Mouse (Mus musculus): Measurements from ENCODE around the gene Tfcp2l1. TPM values are rescaled to one million over a fixed set of nuclear protein-coding genes. Genes with fewer than 3 reads are reported as not detected.
"Not testable (repeated sequence)": the region's sequence is repeated elsewhere in the genome, so short reads cannot be mapped to it uniquely, and the experiment has no call there.

Tfcp2l1 gene
- polyA plus RNA-seq (2017; shearing (Covaris generic)): under 1 TPM; 0.05 to 0.10 (median 0.07) TPM

- no peak for ATAC-seq
These were observed at the start of gene Tfcp2l1 for GRCm38 (mm10) chr1:118627781-118628464. Gene Tfcp2l1, plus strand, starts transcription at chr1:118627945.

GRCm38 (mm10) chr1:118580174-118580702, 47.5 kb upstream of the Tfcp2l1 start:
- no peak for ATAC-seq

DNA sequence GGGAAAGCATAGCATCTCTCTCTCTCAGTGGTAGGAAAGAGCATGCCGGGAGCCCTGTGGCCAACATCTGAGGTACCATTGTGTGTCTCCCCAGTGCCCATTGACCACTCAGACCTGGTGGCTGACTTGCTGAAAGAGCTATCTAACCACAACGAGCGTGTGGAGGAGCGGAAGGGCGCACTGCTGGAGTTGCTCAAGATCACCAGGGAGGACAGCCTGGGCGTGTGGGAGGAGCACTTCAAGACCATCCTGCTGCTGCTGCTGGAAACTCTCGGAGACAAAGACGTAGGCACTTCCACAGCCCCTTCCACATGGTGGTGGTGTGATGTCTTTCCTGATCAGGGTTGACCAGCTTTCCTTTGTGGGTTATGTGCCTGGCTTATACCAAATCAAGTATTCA, 46.6 kb upstream of the Tfcp2l1 start:
- ATAC-seq: no peak

DNA sequence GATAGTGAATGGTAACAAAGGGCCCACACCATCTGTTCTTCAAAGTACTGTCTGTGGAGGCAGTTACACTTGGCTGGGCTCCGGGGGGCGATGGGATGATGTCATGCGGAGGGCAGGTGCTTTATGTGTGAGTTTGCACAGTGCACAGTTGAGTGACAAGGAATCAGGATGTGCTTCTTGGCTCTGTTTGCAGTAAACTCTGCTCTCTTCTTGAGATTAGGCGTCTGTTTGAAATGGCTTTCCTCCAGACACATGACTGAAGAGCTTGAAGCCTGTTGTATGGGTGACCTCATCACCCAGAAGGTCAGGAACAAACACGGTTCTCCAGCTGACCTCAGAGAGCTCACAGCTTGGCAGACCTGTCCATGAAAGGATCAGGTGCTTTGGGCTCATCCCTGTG, 38.0 kb upstream of the Tfcp2l1 start:
- ATAC-seq: no peak

- ATAC-seq: no peak
These were observed 34.8 kb upstream of the Tfcp2l1 start for GRCm38 (mm10) chr1:118592933-118593332.

- no peak for ATAC-seq
These were observed 32.4 kb upstream of the Tfcp2l1 start for GRCm38 (mm10) chr1:118595395-118595794.

- ATAC-seq: no peak
These were observed 30.1 kb upstream of the Tfcp2l1 start for GRCm38 (mm10) chr1:118597475-118598213.

- ATAC-seq: no peak
These were observed 29.4 kb upstream of the Tfcp2l1 start for GRCm38 (mm10) chr1:118598339-118598738.

GRCm38 (mm10) chr1:118613631-118614183, 14.0 kb upstream of the Tfcp2l1 start:
- ATAC-seq: no peak

- not testable (repeated sequence) for ATAC-seq
These were observed 6.7 kb upstream of the Tfcp2l1 start for GRCm38 (mm10) chr1:118621055-118621454.

- ATAC-seq: no peak
These were observed 4.9 kb upstream of the Tfcp2l1 start for GRCm38 (mm10) chr1:118622857-118623256.

DNA sequence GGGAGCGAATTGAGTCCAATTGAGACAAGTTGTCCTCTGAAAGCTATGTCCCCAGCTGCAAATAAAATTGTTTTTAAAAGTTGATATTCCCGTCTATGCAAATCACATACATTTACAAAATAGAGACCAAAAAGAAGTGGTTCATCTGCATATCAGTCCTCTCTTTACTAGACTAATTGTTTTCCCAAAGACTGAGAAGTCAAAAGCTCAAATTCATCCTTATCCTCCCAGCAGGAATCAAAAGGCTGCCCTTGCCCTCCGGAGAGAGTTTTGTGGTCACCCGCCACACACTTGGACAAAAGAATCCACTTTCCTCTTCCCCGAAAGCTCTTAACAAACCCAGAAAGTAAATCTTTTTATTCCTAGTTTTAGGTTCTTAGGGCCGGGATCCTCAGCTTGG, 2.3 kb upstream of the Tfcp2l1 start:
- ATAC-seq: no peak

DNA sequence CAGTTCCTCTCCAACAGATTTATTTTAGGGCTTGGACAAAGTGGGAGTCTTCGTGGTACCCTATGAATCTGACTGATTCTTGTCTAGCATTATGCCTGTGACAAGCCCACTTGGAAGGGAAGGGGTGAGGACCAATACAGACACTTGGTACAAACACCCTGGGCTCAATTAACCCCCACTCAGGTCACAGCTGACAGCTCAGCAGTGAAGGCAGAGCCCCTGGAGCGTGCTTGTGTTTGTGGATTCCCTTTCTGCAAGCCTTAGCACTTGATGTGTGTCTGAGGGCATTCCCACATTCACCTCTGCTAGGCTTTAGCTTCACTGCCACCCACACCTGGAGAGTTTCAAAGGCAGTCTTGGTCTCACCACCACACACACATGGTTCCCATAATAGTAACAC, 1.8 kb upstream of the Tfcp2l1 start:
- no peak for ATAC-seq

GRCm38 (mm10) chr1:118626452-118626851, 1.3 kb upstream of the Tfcp2l1 start:
- ATAC-seq: no peak

- no peak for ATAC-seq
These were observed 5.8 kb downstream of the Tfcp2l1 start for GRCm38 (mm10) chr1:118633415-118633980.

GRCm38 (mm10) chr1:118642296-118642999, 14.7 kb downstream of the Tfcp2l1 start:
- ATAC-seq: no peak

DNA sequence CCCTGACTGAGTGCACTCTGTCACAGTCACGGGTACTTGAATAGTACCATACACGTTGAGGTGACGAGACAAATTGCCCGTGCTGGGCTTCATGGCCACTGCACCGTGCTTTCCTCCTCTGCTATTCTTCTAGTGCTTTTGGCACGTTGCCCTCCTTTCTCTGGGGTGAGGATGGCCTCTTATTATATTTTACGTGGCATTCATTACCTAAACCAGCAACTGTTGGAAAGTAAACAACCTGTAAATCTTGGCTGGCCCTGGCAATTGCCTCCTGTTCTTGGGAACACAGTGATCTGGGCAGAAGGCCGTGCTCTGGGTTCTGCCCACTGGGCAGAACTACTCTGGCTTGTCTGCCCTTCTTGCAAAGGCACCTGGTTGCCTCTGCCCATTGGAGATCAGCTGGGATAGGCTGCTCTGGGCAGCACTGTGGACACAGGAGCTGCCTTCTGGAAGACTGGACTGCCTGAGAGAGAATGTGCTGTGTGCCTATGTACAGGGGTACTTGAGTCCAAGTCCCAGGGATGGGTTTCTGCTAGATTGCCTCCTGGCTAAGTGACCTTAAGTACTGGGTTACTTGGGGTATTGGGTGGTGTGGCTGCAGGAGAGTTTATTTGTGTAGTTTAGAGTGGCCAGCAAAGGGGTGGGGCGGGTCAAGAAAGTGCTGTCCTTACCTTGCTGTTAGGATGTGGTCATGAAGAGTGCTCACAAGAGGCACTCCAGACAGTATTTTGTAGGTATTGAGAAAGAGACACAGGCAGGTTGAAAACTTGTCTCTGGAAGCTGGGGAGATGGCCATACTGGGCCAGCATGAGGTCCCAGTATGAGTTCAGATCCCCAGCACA, 15.6 kb downstream of the Tfcp2l1 start:
- no peak for ATAC-seq

DNA sequence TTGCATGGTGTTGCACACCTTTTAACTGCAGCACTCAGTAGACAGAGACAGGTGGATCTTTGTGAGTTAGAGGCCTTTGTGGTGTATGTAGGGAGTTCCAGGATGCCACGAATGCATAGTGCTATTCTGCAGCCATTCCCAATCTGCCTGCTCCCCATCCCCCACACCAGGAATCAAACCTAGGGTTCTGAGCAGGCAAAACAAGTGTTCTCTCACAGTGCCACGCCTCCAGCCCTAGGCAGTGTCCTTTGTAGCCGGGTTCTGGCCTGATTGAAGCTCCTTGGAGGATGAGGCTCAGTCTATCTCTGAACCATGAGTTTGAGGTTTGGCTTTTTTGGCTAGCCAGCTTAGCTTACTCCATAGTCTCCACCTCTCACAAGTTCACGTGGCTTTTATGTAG, 18.0 kb downstream of the Tfcp2l1 start:
- ATAC-seq: no peak

DNA sequence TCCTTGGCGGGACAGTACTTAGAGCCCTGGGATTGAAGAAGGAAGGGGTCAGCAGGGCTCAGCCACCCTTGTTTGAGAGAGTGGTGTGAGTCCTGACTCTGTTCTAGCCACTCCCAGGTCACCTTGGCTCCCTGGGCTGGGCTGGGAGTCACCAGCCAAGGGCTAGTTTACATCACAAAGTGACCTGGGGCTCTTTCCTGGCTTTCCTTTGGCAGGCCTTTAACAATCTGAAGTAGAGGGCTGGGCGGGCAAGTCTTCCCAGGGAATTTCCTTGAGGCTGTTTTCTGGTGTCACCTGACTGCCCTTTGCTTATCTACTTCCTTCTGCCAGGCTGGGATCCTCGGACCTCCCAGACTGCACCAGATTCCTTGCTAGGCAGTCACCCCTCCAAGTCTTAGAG, 20.3 kb downstream of the Tfcp2l1 start:
- ATAC-seq: no peak

DNA sequence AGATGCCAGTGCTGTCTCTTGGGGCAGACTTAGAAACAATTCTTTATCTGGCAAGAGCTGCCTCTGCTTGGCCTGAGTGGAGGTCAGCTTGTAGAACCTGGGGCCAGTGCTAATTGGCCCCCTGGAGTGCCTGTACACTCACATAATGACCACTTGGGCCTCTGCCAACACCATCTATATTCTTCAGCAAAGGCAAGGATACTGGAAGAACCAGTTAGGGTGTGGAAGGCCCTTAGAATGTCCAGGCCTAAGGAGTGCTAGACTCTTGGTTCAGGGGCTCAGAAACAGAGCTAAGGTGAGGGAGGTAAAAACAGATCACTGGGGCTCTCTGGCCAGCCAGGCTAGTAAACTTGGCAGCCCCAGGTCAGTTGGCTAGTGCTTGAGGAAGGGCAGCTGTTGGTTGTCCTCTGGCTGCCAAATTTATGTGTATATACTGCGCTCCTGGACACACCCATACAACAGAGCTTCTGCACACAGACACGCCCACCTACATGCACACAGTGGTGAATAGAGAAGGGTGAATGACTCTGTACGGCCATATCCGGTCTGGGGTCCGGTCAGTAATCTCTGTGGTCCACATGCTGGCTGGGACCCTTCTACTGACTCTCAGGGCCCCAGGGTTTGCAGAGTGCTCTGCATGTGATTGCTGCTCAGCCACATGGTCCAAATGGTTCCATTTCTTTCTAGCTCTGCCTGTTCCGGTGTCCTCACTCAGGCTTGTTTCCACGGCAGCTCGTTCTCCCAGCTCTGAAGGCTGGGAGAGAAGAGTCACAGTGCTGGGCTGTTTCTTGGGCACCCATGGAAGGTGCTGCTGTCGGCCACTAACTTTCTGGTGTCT, 22.4 kb downstream of the Tfcp2l1 start:
- no peak for ATAC-seq

- no peak for ATAC-seq
These were observed 23.0 kb downstream of the Tfcp2l1 start for GRCm38 (mm10) chr1:118650771-118651080.

Measured in inflammation-experienced regulatory T-cells, adult 6 months (primary cell).